Mouse (Mus musculus): ENCODE results near the gene Irf6.

DNA sequence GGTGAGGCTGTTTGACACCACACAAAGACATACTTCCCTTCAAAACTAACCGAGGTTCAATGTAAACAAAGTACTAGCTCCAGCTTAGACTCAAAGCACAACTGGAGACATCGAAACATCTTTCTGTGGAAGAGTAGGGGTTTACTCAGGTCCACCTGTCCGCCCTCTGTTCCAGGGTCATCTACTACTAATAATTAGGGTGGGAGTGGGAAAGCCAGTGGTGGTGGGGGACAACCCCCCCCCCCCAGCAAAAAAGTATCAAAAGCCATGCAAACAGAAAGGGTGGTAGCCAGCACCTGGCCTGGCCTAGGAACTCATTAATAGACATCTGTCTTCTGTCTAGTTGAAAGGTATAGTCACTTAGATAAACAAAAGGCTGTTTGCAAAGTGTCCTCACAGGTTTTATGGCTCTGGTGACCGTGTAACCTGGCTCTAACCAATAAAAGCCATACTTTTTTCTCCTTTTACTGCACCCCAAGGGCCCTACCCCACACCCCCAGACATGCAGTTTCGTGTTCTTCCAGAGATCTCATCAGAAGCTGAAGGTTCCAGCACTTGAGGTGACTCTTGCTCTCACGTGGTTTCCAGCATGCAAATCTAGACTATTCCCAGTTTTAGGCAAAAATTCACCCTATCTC lies 21.5 kb upstream of the Irf6 start:
- TF ChIP-seq EP300 (IDR thresholded peaks at IDR 0.05; ENCODE audit: low read depth) (no peak), CTCF (IDR thresholded peaks at IDR 0.05; ENCODE audit: low read depth) (no peak)

Measured in liver, embryonic 14.5 days (tissue).